Mouse (Mus musculus) intestine, embryonic 14.5 days (tissue): ENCODE measurements around the gene Agbl5. TPM values are rescaled to one million over a fixed set of nuclear protein-coding genes. Genes with fewer than 3 reads are reported as not detected.
A peak's percentile ranks its signal among the peaks of the same experiment; 100 is the strongest.

Experiments
- ATAC-seq: fragments of 200-750 bp; cut with Nextera tagmentation; replicated peaks from 2 replicates; pipeline ENCODE4 v1.8.0; 2017; ENCODE audit warnings: low read depth, moderate number of reproducible peaks, moderate TSS enrichment, moderate library complexity; ENCODE audit not compliant: low FRiP score, low TSS enrichment
- DNase-seq: peaks from one replicate; pipeline ENCODE4 v3.0.0-alpha.2; 2018; ENCODE audit warnings: low spot score
- H3K27ac ChIP-seq: fragments of 300-500 bp; sonication (generic); 2 replicates; pipeline ENCODE4 v1.5.1; 2014; ENCODE audit warnings: low read depth, mild to moderate bottlenecking, control low read depth
- H3K27me3 ChIP-seq: fragments of 300-500 bp; sonication (generic); replicated peaks from 2 replicates; pipeline ENCODE4 v1.6.1; 2014; ENCODE audit warnings: low read length, control low read depth; ENCODE audit not compliant: control insufficient read depth, insufficient read depth
- H3K36me3 ChIP-seq: fragments of 300-500 bp; sonication (generic); 2 replicates; pipeline ENCODE4 v1.6.1; 2014; ENCODE audit warnings: low read length, control low read depth; ENCODE audit not compliant: control insufficient read depth, insufficient read depth
- H3K4me1 ChIP-seq: fragments of 300-500 bp; sonication (generic); replicated peaks from 2 replicates; pipeline ENCODE4 v1.6.1; 2014; ENCODE audit warnings: low read length, control low read depth, mixed read lengths; ENCODE audit not compliant: control insufficient read depth, insufficient read depth
- H3K4me2 ChIP-seq: fragments of 300-500 bp; sonication (generic); 2 replicates; pipeline ENCODE4 v1.6.1; 2014; ENCODE audit warnings: low read length
- H3K4me3 ChIP-seq: fragments of 300-500 bp; sonication (generic); 2 replicates; pipeline ENCODE4 v1.5.1; 2014; ENCODE audit warnings: low read depth, low read length, control low read depth, mixed read lengths
- H3K9ac ChIP-seq: fragments of 300-500 bp; sonication (generic); 2 replicates; pipeline ENCODE4 v1.6.1; 2014; ENCODE audit warnings: mild to moderate bottlenecking, low read length
- H3K9me3 ChIP-seq: fragments of 300-500 bp; sonication (generic); 2 replicates; pipeline ENCODE4 v1.6.1; 2016; ENCODE audit warnings: low read length, control low read depth; ENCODE audit not compliant: control insufficient read depth
- WGBS: fragments of 180-500 bp; shearing (Covaris S2); extraction: QIAGEN DNeasy Blood & Tissue Kit; methylation state at CpG from one replicate; pipeline ENCODE4 v1.1.7; 2014; 5-methylcytosine and 5-hydroxymethylcytosine counted together
- polyA plus RNA-seq: library from polyadenylated mRNA; unstranded; fragments of >200 nt; fragmentation: Nextera tagmentation; extraction: Ambion mirVana; gene quantifications from 2 replicates; pipeline ENCODE4 v1.2.1, GENCODE M21; 2014

The Agbl5 gene
- polyA plus RNA-seq, 1 experiment from 2014 or later, result 25.4 TPM

- Histone ChIP-seq H3K4me3 (peak overlapping the region; percentile 90), H3K4me1 (peaks cover 12% of the 10 kb centered on the region), H3K9ac (peak overlapping the region; percentile 81; the same call in 1 of the 2 replicates), H3K27ac (peak overlapping the region; percentile 91; the same call in 1 of the 2 replicates), H3K9me3 (no peaks in the 10 kb centered on the region), H3K27me3 (no peaks in the 10 kb centered on the region), H3K36me3 (peaks cover 49% of the 10 kb centered on the region), H3K4me2 (peak overlapping the region; percentile 53)
- ATAC-seq (no peak), DNase-seq (no peak)
- WGBS, result 76% methylated on average over 7 of the region's 7 CpGs
These were observed 1.9 kb downstream of the Agbl5 start for GRCm38 (mm10) chr5:30890375-30890774.

GRCm38 (mm10) chr5:30901860-30902259 is 13.4 kb downstream of the Agbl5 start:
- ATAC-seq (no peak), DNase-seq (no peak)
- Histone ChIP-seq H3K4me1 (peaks cover 19% of the 10 kb centered on the region), H3K9ac (no peak overlapping the region), H3K36me3 (peaks cover 82% of the 10 kb centered on the region), H3K9me3 (no peaks in the 10 kb centered on the region), H3K4me2 (no peak overlapping the region), H3K27me3 (no peaks in the 10 kb centered on the region), H3K27ac (no peak overlapping the region), H3K4me3 (no peak overlapping the region)
- WGBS, result 88% methylated on average over 5 of the region's 5 CpGs

- H3K4me1 ChIP-seq, result peaks cover 47% of the 10 kb centered on the region
- ATAC-seq, result peak; percentile 94
- peak within 1 kb of the TSS; percentile 93 for H3K4me3 ChIP-seq
- H3K9ac ChIP-seq, result peak within 1 kb of the TSS; percentile 78
- H3K27ac ChIP-seq, result peak within 1 kb of the TSS; percentile 100
- peak within 1 kb of the TSS; percentile 94 for H3K4me2 ChIP-seq
- no peaks in the 10 kb centered on the region for H3K9me3 ChIP-seq
- H3K27me3 ChIP-seq, result no peaks in the 10 kb centered on the region
- peak; percentile 97 for DNase-seq
- H3K36me3 ChIP-seq, result peaks cover 37% of the 10 kb centered on the region
- under 1% methylated on average over 58 of the region's 58 CpGs for WGBS
These were observed 19.0 kb downstream of the Agbl5 start, which contains the start of gene Ost4 for GRCm38 (mm10) chr5:30907413-30908059. Gene Ost4, minus strand, starts transcription at chr5:30907788.

GRCm38 (mm10) chr5:30908426-30909299 is 20.2 kb downstream of the Agbl5 start:
- DNase-seq (peak; percentile 81), ATAC-seq (peak; percentile 46)
- H3K4me3 ChIP-seq, result peak overlapping the region; percentile 93
- H3K27ac ChIP-seq, result peak overlapping the region; percentile 100
- 24% methylated on average over 13 of the region's 13 CpGs for WGBS
- peaks cover 52% of the 10 kb centered on the region for H3K4me1 ChIP-seq
- H3K27me3 ChIP-seq, result no peaks in the 10 kb centered on the region
- H3K9ac ChIP-seq, result peak overlapping the region; percentile 78
- H3K4me2 ChIP-seq, result peak overlapping the region; percentile 94
- H3K9me3 ChIP-seq, result no peaks in the 10 kb centered on the region
- peaks cover 27% of the 10 kb centered on the region for H3K36me3 ChIP-seq

- Histone ChIP-seq H3K4me3 (no peak overlapping the region), H3K4me2 (peak overlapping the region; percentile 94), H3K9ac (no peak overlapping the region), H3K9me3 (no peaks in the 10 kb centered on the region), H3K27me3 (no peaks in the 10 kb centered on the region), H3K27ac (peak overlapping the region; percentile 100), H3K36me3 (peaks cover 20% of the 10 kb centered on the region), H3K4me1 (peaks cover 52% of the 10 kb centered on the region)
- WGBS, result 13% methylated on average over 7 of the region's 7 CpGs
- DNase-seq, result no peak
- ATAC-seq, result no peak
These were observed 20.8 kb downstream of the Agbl5 start for GRCm38 (mm10) chr5:30909300-30909659.

- WGBS, result 74% methylated on average over 7 of the region's 7 CpGs
- Histone ChIP-seq H3K4me3 (no peak overlapping the region), H3K36me3 (peaks cover 15% of the 10 kb centered on the region), H3K9me3 (no peaks in the 10 kb centered on the region), H3K4me1 (peaks cover 50% of the 10 kb centered on the region), H3K27me3 (no peaks in the 10 kb centered on the region), H3K9ac (no peak overlapping the region), H3K4me2 (no peak overlapping the region), H3K27ac (peak overlapping the region; percentile 100)
- DNase-seq (no peak), ATAC-seq (no peak)
These were observed 21.4 kb downstream of the Agbl5 start for GRCm38 (mm10) chr5:30909863-30910262.

- peaks cover 45% of the 10 kb centered on the region for H3K4me1 ChIP-seq
- H3K9ac ChIP-seq, result no peak overlapping the region
These were observed 22.0 kb downstream of the Agbl5 start for GRCm38 (mm10) chr5:30910481-30910880.

GRCm38 (mm10) chr5:30912156-30912555 is 23.7 kb downstream of the Agbl5 start:
- peak overlapping the region; percentile 89 for H3K4me2 ChIP-seq
- ATAC-seq, result no peak
- H3K9me3 ChIP-seq, result no peaks in the 10 kb centered on the region
- peaks cover 5% of the 10 kb centered on the region for H3K36me3 ChIP-seq
- no peak overlapping the region for H3K4me3 ChIP-seq
- no peak for DNase-seq
- H3K27me3 ChIP-seq, result no peaks in the 10 kb centered on the region
- WGBS, result 43% methylated on average over 5 of the region's 5 CpGs
- H3K27ac ChIP-seq, result peak overlapping the region; percentile 96
- H3K4me1 ChIP-seq, result peaks cover 43% of the 10 kb centered on the region
- H3K9ac ChIP-seq, result no peak overlapping the region; the same call in 1 of the 2 replicates

More at GRCm38 (mm10) chr5:30910481-30910880, 22.0 kb downstream of the Agbl5 start:
- DNase-seq (no peak), ATAC-seq (no peak)
- Histone ChIP-seq H3K27ac (0 out of 2 replicates have a peak overlapping the region, but pooled peaks have one; percentile 100), H3K27me3 (no peaks in the 10 kb centered on the region), H3K9me3 (no peaks in the 10 kb centered on the region), H3K36me3 (peaks cover 8% of the 10 kb centered on the region), H3K4me3 (no peak overlapping the region), H3K4me2 (no peak overlapping the region)
